Mouse (Mus musculus): ENCODE measurements around the gene Lsamp. TPM values are rescaled to one million over a fixed set of nuclear protein-coding genes. Genes with fewer than 3 reads are reported as not detected.

The Lsamp gene
- polyA plus RNA-seq, 1 experiment from 2014 or later = 1.3 TPM

DNA sequence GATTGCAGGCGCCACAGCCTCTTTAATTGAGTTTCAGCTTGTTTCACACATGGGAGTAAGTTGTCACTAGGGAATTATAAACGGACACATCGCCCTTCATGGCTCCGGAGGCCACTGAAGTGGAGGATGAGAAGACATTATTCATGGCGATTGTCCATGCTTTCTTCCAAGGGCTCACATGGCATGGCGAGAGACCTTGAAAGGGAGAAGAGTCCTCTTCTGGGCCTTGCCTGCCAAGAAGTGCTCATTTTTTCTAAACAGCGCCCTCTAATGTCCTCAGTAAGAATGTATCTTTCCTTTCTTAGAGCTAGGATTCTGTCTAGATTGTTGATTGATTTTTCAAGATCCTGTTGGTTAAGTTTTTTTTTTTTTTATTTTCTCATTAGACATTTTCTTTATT, 1424.7 kb downstream of the Lsamp start:
- Histone ChIP-seq H3K9ac (ENCODE audit: low read depth, low read length) (no peak overlapping the region), H3K9me3 (ENCODE audit: control insufficient read depth, low read length) (no peaks in the 10 kb centered on the region), H3K36me3 (ENCODE audit: control insufficient read depth, insufficient read depth, low read length) (no peaks in the 10 kb centered on the region), H3K4me2 (no peak overlapping the region), H3K27ac (ENCODE audit: low read depth, low read length) (no peak overlapping the region), H3K27me3 (replicated peaks; ENCODE audit: control insufficient read depth, insufficient read depth, low read length) (no peaks in the 10 kb centered on the region), H3K4me1 (replicated peaks; ENCODE audit: control insufficient read depth, insufficient read depth, low read length) (no peaks in the 10 kb centered on the region), H3K4me3 (ENCODE audit: low read depth, low read length) (no peak overlapping the region)
- no peak for ATAC-seq (replicated peaks; ENCODE audit: low FRiP score)
- no peak for DNase-seq (ENCODE audit: low spot score)
- WGBS = 58% methylated on average over 7 of the region's 7 CpGs

DNA sequence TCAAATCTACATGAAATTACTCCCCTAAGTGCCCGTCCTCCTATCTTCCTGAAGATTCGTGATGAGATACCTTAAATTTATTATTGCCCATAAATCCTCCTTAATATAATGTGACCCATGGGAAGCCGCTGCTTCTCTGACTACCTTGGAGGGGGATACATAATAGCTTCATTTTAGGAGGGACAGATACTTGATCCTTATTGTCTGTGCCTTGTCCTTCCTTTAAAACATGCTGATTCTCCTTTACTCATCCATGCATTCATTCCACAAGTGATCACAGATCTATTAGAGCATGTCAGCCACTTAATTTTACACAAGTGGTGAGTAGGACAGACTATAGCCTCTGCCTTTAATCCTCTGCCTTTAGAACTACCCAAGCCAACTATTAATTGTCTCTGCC, 1426.5 kb downstream of the Lsamp start:
- WGBS = 74% methylated on average over 3 of the region's 3 CpGs
- no peak for ATAC-seq (replicated peaks; ENCODE audit: low FRiP score)
- H3K36me3 ChIP-seq (ENCODE audit: control insufficient read depth, insufficient read depth, low read length) = no peaks in the 10 kb centered on the region

DNA sequence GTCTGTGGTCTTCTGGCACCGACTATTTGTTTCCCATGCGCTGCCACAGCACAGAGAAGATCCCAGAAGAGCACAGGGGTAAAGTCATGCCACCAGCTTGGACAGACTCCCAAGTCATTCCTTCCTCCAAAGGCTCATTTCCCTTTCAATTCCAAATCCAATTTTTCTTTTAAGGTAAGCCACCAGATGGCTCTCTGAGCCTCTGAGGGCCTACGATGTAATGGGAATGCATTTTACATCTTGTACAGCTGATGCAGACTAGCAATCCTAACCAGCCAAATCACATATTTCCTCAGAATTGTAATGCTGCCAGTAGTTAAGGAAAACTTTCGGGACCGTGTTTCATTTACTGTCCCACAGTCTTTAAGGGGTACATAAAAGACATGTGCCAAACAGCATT, 1433.2 kb downstream of the Lsamp start:
- no peak for DNase-seq (ENCODE audit: low spot score)
- no peaks in the 10 kb centered on the region for H3K36me3 ChIP-seq (ENCODE audit: control insufficient read depth, insufficient read depth, low read length)
- H3K9ac ChIP-seq (ENCODE audit: low read depth, low read length) = no peak overlapping the region
- H3K4me2 ChIP-seq = no peak overlapping the region
- no peak overlapping the region for H3K4me3 ChIP-seq (ENCODE audit: low read depth, low read length)
- H3K27me3 ChIP-seq (replicated peaks; ENCODE audit: control insufficient read depth, insufficient read depth, low read length) = no peaks in the 10 kb centered on the region
- 85% methylated on average over 5 of the region's 5 CpGs for WGBS
- H3K4me1 ChIP-seq (replicated peaks; ENCODE audit: control insufficient read depth, insufficient read depth, low read length) = no peaks in the 10 kb centered on the region
- no peaks in the 10 kb centered on the region for H3K9me3 ChIP-seq (ENCODE audit: control insufficient read depth, low read length)
- H3K27ac ChIP-seq (ENCODE audit: low read depth, low read length) = no peak overlapping the region
- no peak for ATAC-seq (replicated peaks; ENCODE audit: low FRiP score)

More for the DNA sequence above, 1426.5 kb downstream of the Lsamp start:
- Histone ChIP-seq H3K9me3 (ENCODE audit: control insufficient read depth, low read length) (no peaks in the 10 kb centered on the region), H3K27ac (ENCODE audit: low read depth, low read length) (no peak overlapping the region), H3K9ac (ENCODE audit: low read depth, low read length) (no peak overlapping the region), H3K4me3 (ENCODE audit: low read depth, low read length) (no peak overlapping the region), H3K27me3 (replicated peaks; ENCODE audit: control insufficient read depth, insufficient read depth, low read length) (no peaks in the 10 kb centered on the region), H3K4me1 (replicated peaks; ENCODE audit: control insufficient read depth, insufficient read depth, low read length) (no peaks in the 10 kb centered on the region), H3K4me2 (no peak overlapping the region)
- DNase-seq (ENCODE audit: low spot score) = no peak

DNA sequence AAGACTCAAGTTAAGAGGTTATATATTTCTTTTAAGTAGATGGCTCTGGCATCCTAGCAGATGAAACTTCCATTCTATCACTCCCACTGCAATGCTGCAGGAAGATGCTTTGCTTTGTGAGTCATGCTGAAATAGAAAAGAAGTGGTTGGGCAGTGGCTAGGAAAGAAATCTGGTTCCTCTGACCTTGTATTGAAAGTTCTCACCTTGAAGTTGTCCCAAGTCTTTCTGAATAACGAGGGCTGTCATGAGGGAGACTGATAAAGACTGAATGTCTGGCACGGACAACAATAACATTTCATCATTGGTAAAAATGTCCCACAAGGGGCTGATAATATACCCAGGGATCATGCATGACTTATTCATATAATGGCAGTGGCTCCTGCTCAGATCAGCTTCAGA, 1483.2 kb downstream of the Lsamp start:
- H3K9me3 ChIP-seq (ENCODE audit: control insufficient read depth, low read length) = no peaks in the 10 kb centered on the region
- no peaks in the 10 kb centered on the region for H3K27me3 ChIP-seq (replicated peaks; ENCODE audit: control insufficient read depth, insufficient read depth, low read length)
- H3K4me2 ChIP-seq = no peak overlapping the region
- H3K4me3 ChIP-seq (ENCODE audit: low read depth, low read length) = no peak overlapping the region
- ATAC-seq (replicated peaks; ENCODE audit: low FRiP score) = no peak
- H3K4me1 ChIP-seq (replicated peaks; ENCODE audit: control insufficient read depth, insufficient read depth, low read length) = no peaks in the 10 kb centered on the region
- DNase-seq (ENCODE audit: low spot score) = no peak
- WGBS = 66% methylated on average over 2 of the region's 2 CpGs
- H3K9ac ChIP-seq (ENCODE audit: low read depth, low read length) = no peak overlapping the region
- no peak overlapping the region for H3K27ac ChIP-seq (ENCODE audit: low read depth, low read length)
- no peaks in the 10 kb centered on the region for H3K36me3 ChIP-seq (ENCODE audit: control insufficient read depth, insufficient read depth, low read length)

DNA sequence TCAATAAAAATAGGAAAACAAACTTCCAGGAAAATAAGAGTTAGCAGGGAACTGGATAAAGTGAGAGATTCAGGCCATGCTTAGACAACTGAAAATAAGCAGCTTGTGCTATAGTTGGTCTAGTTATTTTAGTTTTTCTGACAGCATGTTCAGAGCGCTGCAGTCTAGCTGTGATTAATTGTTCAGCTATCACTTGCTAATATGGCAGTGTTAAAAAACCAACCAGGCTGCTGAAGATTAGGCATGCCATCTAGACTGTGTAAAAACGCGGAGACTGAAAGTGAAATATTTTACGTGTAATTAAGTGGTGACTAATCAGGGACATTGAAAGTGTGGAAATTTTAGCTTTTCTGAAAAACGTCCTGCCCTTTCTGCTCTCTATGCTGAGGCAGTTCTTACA, 1494.5 kb downstream of the Lsamp start:
- Histone ChIP-seq H3K9me3 (ENCODE audit: control insufficient read depth, low read length) (no peaks in the 10 kb centered on the region), H3K4me1 (replicated peaks; ENCODE audit: control insufficient read depth, insufficient read depth, low read length) (no peaks in the 10 kb centered on the region), H3K9ac (ENCODE audit: low read depth, low read length) (no peak overlapping the region), H3K27ac (ENCODE audit: low read depth, low read length) (no peak overlapping the region), H3K36me3 (ENCODE audit: control insufficient read depth, insufficient read depth, low read length) (no peaks in the 10 kb centered on the region), H3K4me2 (no peak overlapping the region), H3K27me3 (replicated peaks; ENCODE audit: control insufficient read depth, insufficient read depth, low read length) (no peaks in the 10 kb centered on the region), H3K4me3 (ENCODE audit: low read depth, low read length) (no peak overlapping the region)
- 70% methylated on average over 5 of the region's 5 CpGs for WGBS
- ATAC-seq (replicated peaks; ENCODE audit: low FRiP score) (no peak), DNase-seq (ENCODE audit: low spot score) (no peak)

DNA sequence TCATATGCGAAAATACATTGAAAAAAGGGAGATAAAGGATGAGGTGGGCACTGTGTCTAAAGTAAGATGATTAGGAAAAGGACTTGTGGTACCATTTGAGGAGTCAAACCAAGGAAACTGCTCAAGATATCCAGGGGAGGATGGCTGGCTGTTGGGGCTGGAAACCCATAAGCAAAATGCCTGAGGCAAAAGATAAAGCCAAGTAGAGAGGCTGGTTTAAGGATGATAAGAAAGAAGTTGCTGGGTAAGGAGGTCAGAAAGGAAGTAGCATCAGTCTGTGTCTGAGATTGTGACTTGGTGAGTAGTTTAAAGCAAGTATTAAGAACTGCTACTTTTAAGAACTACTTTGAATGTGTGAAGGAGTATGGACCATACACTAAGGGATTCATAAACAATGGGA, 1497.7 kb downstream of the Lsamp start:
- DNase-seq (ENCODE audit: low spot score) (no peak), ATAC-seq (replicated peaks; ENCODE audit: low FRiP score) (peak; percentile 73)
- Histone ChIP-seq H3K4me2 (no peak overlapping the region), H3K27me3 (replicated peaks; ENCODE audit: control insufficient read depth, insufficient read depth, low read length) (no peaks in the 10 kb centered on the region), H3K4me3 (ENCODE audit: low read depth, low read length) (no peak overlapping the region), H3K9me3 (ENCODE audit: control insufficient read depth, low read length) (no peaks in the 10 kb centered on the region), H3K27ac (ENCODE audit: low read depth, low read length) (no peak overlapping the region), H3K4me1 (replicated peaks; ENCODE audit: control insufficient read depth, insufficient read depth, low read length) (no peaks in the 10 kb centered on the region), H3K9ac (ENCODE audit: low read depth, low read length) (no peak overlapping the region), H3K36me3 (ENCODE audit: control insufficient read depth, insufficient read depth, low read length) (no peaks in the 10 kb centered on the region)
- 43% methylated on average over 1 of the region's 1 CpGs for WGBS

DNA sequence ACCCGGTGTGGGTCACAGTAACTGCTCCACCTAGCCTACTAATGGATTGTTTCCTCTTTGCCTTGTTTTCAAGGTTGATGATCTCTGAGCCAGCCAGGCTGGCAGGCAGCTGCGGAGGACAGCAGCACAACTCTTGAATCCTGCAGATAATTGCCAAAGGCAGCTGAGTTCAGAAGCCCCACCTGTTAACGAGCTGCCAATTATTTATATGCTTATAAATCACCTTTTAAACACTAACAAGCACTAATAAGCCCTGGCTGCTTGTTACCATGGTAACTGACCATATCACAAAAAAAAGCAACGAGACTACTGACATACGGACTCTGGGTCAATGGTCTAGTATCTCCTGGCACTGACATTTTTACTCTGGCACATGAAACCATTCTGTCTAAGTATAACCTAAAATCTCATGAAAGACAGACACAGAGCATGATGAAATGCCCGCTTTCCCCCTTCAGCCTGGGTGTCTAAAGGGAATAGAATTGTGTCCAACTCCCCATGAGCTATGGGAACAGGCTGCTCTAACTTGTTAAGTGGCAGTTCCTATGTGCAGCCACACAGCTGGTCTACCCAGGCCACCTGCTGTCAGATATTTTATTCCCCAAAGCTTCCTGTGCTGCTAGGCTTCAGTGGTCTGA, 1526.9 kb downstream of the Lsamp start:
- Histone ChIP-seq H3K27ac (ENCODE audit: low read depth, low read length) (no peak overlapping the region), H3K9ac (ENCODE audit: low read depth, low read length) (no peak overlapping the region), H3K36me3 (ENCODE audit: control insufficient read depth, insufficient read depth, low read length) (no peaks in the 10 kb centered on the region), H3K4me1 (replicated peaks; ENCODE audit: control insufficient read depth, insufficient read depth, low read length) (no peaks in the 10 kb centered on the region), H3K27me3 (replicated peaks; ENCODE audit: control insufficient read depth, insufficient read depth, low read length) (no peaks in the 10 kb centered on the region), H3K9me3 (ENCODE audit: control insufficient read depth, low read length) (no peaks in the 10 kb centered on the region), H3K4me2 (no peak overlapping the region), H3K4me3 (ENCODE audit: low read depth, low read length) (no peak overlapping the region)
- no peak for DNase-seq (ENCODE audit: low spot score)
- WGBS = 62% methylated on average over 6 of the region's 6 CpGs
- no peak for ATAC-seq (replicated peaks; ENCODE audit: low FRiP score)

DNA sequence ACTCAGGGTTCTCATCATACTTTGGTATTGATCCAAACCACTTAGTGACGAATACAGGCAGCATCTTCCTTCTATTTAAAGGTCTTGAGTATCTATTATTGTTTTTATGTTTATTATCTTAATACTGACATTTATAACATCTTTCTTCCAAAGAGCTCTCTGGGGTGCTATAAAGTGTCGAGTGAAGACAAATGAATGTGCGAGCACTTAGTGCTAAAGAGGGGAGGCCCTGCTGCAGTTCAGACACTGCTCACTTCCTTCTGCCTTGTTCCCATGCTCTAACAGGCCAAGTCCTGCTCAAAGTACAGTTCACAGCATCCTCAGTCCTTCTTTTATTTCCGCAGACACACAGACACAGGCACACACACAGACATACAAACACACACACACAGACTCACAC, 1537.4 kb downstream of the Lsamp start:
- Histone ChIP-seq H3K9ac (ENCODE audit: low read depth, low read length) (no peak overlapping the region), H3K4me3 (ENCODE audit: low read depth, low read length) (no peak overlapping the region), H3K4me2 (no peak overlapping the region), H3K4me1 (replicated peaks; ENCODE audit: control insufficient read depth, insufficient read depth, low read length) (no peaks in the 10 kb centered on the region), H3K27ac (ENCODE audit: low read depth, low read length) (no peak overlapping the region), H3K27me3 (replicated peaks; ENCODE audit: control insufficient read depth, insufficient read depth, low read length) (no peaks in the 10 kb centered on the region), H3K36me3 (ENCODE audit: control insufficient read depth, insufficient read depth, low read length) (no peaks in the 10 kb centered on the region), H3K9me3 (ENCODE audit: control insufficient read depth, low read length) (no peaks in the 10 kb centered on the region)
- ATAC-seq (replicated peaks; ENCODE audit: low FRiP score) (no peak), DNase-seq (ENCODE audit: low spot score) (no peak)
- 68% methylated on average over 4 of the region's 4 CpGs for WGBS

DNA sequence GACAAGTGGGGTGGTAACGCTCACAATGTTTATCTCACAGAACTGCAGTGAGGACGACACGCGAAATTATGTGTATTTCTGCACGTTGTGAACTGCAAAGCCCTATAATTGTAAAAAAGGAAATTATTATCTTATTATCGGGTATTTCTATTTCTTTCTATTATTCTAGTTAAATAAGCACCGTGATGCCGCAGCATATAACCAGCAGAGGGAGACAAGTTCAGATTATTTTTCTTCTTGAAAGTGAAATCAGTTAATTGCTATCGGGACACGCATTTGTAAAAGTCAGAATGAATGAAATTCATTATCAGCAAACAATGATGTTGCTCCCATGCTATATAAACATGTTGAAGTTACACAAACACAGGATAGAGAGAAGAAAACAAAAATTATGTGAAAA, 1540.1 kb downstream of the Lsamp start:
- 69% methylated on average over 10 of the region's 10 CpGs for WGBS
- Histone ChIP-seq H3K4me3 (ENCODE audit: low read depth, low read length) (no peak overlapping the region), H3K4me2 (no peak overlapping the region), H3K4me1 (replicated peaks; ENCODE audit: control insufficient read depth, insufficient read depth, low read length) (no peaks in the 10 kb centered on the region), H3K27ac (ENCODE audit: low read depth, low read length) (no peak overlapping the region), H3K9ac (ENCODE audit: low read depth, low read length) (no peak overlapping the region), H3K36me3 (ENCODE audit: control insufficient read depth, insufficient read depth, low read length) (no peaks in the 10 kb centered on the region), H3K27me3 (replicated peaks; ENCODE audit: control insufficient read depth, insufficient read depth, low read length) (no peaks in the 10 kb centered on the region), H3K9me3 (ENCODE audit: control insufficient read depth, low read length) (no peaks in the 10 kb centered on the region)
- ATAC-seq (replicated peaks; ENCODE audit: low FRiP score) (no peak), DNase-seq (ENCODE audit: low spot score) (no peak)
